Mouse (Mus musculus): ENCODE results near the gene Ly86. TPM values are rescaled to one million over a fixed set of nuclear protein-coding genes. Genes with fewer than 3 reads are reported as not detected.

Gene Ly86
- polyA plus RNA-seq, 1 experiment from 2014 or later: 19.1 TPM

GRCm38 (mm10) chr13:37388222-37389202 is 43.5 kb downstream of the Ly86 start:
- DNase-seq: no peak

DNA sequence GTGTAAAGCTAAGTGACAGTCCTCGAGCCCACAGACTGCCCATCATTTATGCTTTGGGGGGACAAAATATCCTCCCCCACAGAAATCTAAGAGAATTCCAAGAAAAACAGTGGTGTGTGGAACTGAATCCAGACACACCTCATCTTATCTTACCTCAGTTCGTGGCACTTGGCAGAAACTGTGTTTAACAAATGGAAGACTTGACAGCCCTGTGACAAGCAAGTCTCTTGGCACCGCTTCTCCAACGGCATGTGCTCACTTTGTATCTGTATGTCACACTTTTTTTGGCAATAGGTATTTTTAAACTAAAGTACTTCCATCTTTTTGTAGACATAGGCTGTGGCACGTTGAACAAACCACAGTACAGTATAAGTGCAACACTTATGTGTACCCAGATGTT is 44.3 kb downstream of the Ly86 start:
- Histone ChIP-seq H3K4me2 (ENCODE audit: low read depth, low read length) (no peak overlapping the region), H3K4me1 (ENCODE audit: insufficient read depth) (no peaks in the 10 kb centered on the region), H3K9me3 (ENCODE audit: low read length) (no peaks in the 10 kb centered on the region), H3K36me3 (replicated peaks; ENCODE audit: insufficient read depth, low read length) (no peaks in the 10 kb centered on the region), H3K27ac (ENCODE audit: low read depth) (no peak overlapping the region), H3K27me3 (ENCODE audit: insufficient read depth, low read length) (no peaks in the 10 kb centered on the region), H3K9ac (replicated peaks) (no peak overlapping the region), H3K4me3 (ENCODE audit: low read depth, low read length) (no peak overlapping the region)
- DNase-seq (no peak), ATAC-seq (no peak)
- 51% methylated on average over 5 of the region's 5 CpGs for WGBS (ENCODE audit: insufficient replicate concordance)
- TF ChIP-seq EP300 (IDR thresholded peaks at IDR 0.05; ENCODE audit: low read depth) (no peak), CTCF (IDR thresholded peaks at IDR 0.05; ENCODE audit: low read depth) (no peak)

More at GRCm38 (mm10) chr13:37388222-37389202, 43.5 kb downstream of the Ly86 start:
- 67% methylated on average over 9 of the region's 9 CpGs for WGBS (ENCODE audit: insufficient replicate concordance)
- H3K36me3 ChIP-seq (replicated peaks; ENCODE audit: insufficient read depth, low read length): no peaks in the 10 kb centered on the region
- H3K4me2 ChIP-seq (ENCODE audit: low read depth, low read length): no peak overlapping the region
- no peaks in the 10 kb centered on the region for H3K9me3 ChIP-seq (ENCODE audit: low read length)
- H3K27me3 ChIP-seq (ENCODE audit: insufficient read depth, low read length): no peaks in the 10 kb centered on the region
- H3K4me1 ChIP-seq (ENCODE audit: insufficient read depth): no peaks in the 10 kb centered on the region
- TF ChIP-seq CTCF (IDR thresholded peaks at IDR 0.05; ENCODE audit: low read depth) (no peak), EP300 (IDR thresholded peaks at IDR 0.05; ENCODE audit: low read depth) (no peak)
- H3K9ac ChIP-seq (replicated peaks): no peak overlapping the region
- no peak overlapping the region for H3K27ac ChIP-seq (ENCODE audit: low read depth)
- ATAC-seq: no peak
- no peak overlapping the region for H3K4me3 ChIP-seq (ENCODE audit: low read depth, low read length)

GRCm38 (mm10) chr13:37398791-37399190 is 53.8 kb downstream of the Ly86 start:
- Histone ChIP-seq H3K4me2 (ENCODE audit: low read depth, low read length) (no peak overlapping the region), H3K9me3 (ENCODE audit: low read length) (no peaks in the 10 kb centered on the region)

DNA sequence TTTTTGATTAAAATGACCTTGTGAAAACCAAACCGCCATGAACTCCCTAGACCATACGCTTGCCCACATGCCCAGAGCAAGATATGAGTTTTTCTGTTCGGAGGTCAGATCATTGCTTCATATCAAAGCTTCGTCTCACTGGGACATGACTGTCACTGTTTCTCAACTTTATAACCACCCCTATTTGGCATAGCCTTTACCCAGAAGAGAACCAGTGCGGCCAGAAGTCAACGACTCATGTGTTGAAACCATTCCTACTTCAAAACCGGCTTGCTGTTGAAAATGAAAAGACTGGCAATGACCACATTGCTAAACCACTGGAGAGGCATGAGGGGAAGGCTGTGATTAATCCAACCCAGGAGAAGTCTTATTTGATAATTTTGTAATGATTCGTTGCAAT is 54.3 kb downstream of the Ly86 start:
- WGBS (ENCODE audit: insufficient replicate concordance): 73% methylated on average over 8 of the region's 8 CpGs
- Histone ChIP-seq H3K4me2 (ENCODE audit: low read depth, low read length) (no peak overlapping the region), H3K4me3 (ENCODE audit: low read depth, low read length) (no peak overlapping the region), H3K4me1 (ENCODE audit: insufficient read depth) (no peaks in the 10 kb centered on the region), H3K27me3 (ENCODE audit: insufficient read depth, low read length) (no peaks in the 10 kb centered on the region), H3K27ac (ENCODE audit: low read depth) (no peak overlapping the region), H3K36me3 (replicated peaks; ENCODE audit: insufficient read depth, low read length) (no peaks in the 10 kb centered on the region), H3K9me3 (ENCODE audit: low read length) (no peaks in the 10 kb centered on the region), H3K9ac (replicated peaks) (no peak overlapping the region)
- TF ChIP-seq CTCF (IDR thresholded peaks at IDR 0.05; ENCODE audit: low read depth) (no peak), EP300 (IDR thresholded peaks at IDR 0.05; ENCODE audit: low read depth) (no peak)
- ATAC-seq: no peak
- no peak for DNase-seq

More at GRCm38 (mm10) chr13:37398791-37399190, 53.8 kb downstream of the Ly86 start:
- Histone ChIP-seq H3K27ac (ENCODE audit: low read depth) (no peak overlapping the region), H3K4me3 (ENCODE audit: low read depth, low read length) (no peak overlapping the region), H3K27me3 (ENCODE audit: insufficient read depth, low read length) (no peaks in the 10 kb centered on the region), H3K36me3 (replicated peaks; ENCODE audit: insufficient read depth, low read length) (no peaks in the 10 kb centered on the region), H3K9ac (replicated peaks) (no peak overlapping the region), H3K4me1 (ENCODE audit: insufficient read depth) (no peaks in the 10 kb centered on the region)
- WGBS (ENCODE audit: insufficient replicate concordance): 76% methylated on average over 4 of the region's 4 CpGs
- ATAC-seq (no peak), DNase-seq (no peak)
- TF ChIP-seq EP300 (IDR thresholded peaks at IDR 0.05; ENCODE audit: low read depth) (no peak), CTCF (IDR thresholded peaks at IDR 0.05; ENCODE audit: low read depth) (no peak)

- H3K4me2 ChIP-seq (ENCODE audit: low read depth, low read length): no peak overlapping the region
- 63% methylated on average over 3 of the region's 3 CpGs for WGBS (ENCODE audit: insufficient replicate concordance)
- no peak overlapping the region for H3K4me3 ChIP-seq (ENCODE audit: low read depth, low read length)
- no peak for DNase-seq
- no peaks in the 10 kb centered on the region for H3K4me1 ChIP-seq (ENCODE audit: insufficient read depth)
- H3K27me3 ChIP-seq (ENCODE audit: insufficient read depth, low read length): no peaks in the 10 kb centered on the region
- no peaks in the 10 kb centered on the region for H3K9me3 ChIP-seq (ENCODE audit: low read length)
- TF ChIP-seq CTCF (IDR thresholded peaks at IDR 0.05; ENCODE audit: low read depth): no peak
- TF ChIP-seq EP300 (IDR thresholded peaks at IDR 0.05; ENCODE audit: low read depth): no peak
- no peak overlapping the region for H3K27ac ChIP-seq (ENCODE audit: low read depth)
- no peak for ATAC-seq
- no peak overlapping the region for H3K9ac ChIP-seq (replicated peaks)
- H3K36me3 ChIP-seq (replicated peaks; ENCODE audit: insufficient read depth, low read length): no peaks in the 10 kb centered on the region
Observed at GRCm38 (mm10) chr13:37402421-37402820, 57.4 kb downstream of the Ly86 start.

GRCm38 (mm10) chr13:37403708-37404107 is 58.7 kb downstream of the Ly86 start:
- no peak overlapping the region for H3K4me2 ChIP-seq (ENCODE audit: low read depth, low read length)
- no peak overlapping the region for H3K27ac ChIP-seq (ENCODE audit: low read depth)
- whole genome bisulfite sequencing (ENCODE audit: insufficient replicate concordance): 69% methylated on average over 2 of the region's 2 CpGs
- TF ChIP-seq EP300 (IDR thresholded peaks at IDR 0.05; ENCODE audit: low read depth) (no peak), CTCF (IDR thresholded peaks at IDR 0.05; ENCODE audit: low read depth) (no peak)
- H3K9me3 ChIP-seq (ENCODE audit: low read length): no peaks in the 10 kb centered on the region
- no peak overlapping the region for H3K4me3 ChIP-seq (ENCODE audit: low read depth, low read length)
- H3K36me3 ChIP-seq (replicated peaks; ENCODE audit: insufficient read depth, low read length): no peaks in the 10 kb centered on the region
- no peaks in the 10 kb centered on the region for H3K27me3 ChIP-seq (ENCODE audit: insufficient read depth, low read length)
- no peak overlapping the region for H3K9ac ChIP-seq (replicated peaks)
- ATAC-seq: no peak
- DNase-seq: no peak
- H3K4me1 ChIP-seq (ENCODE audit: insufficient read depth): no peaks in the 10 kb centered on the region
